Mouse (Mus musculus): Measurements from ENCODE around the gene Carmil1.

DNA sequence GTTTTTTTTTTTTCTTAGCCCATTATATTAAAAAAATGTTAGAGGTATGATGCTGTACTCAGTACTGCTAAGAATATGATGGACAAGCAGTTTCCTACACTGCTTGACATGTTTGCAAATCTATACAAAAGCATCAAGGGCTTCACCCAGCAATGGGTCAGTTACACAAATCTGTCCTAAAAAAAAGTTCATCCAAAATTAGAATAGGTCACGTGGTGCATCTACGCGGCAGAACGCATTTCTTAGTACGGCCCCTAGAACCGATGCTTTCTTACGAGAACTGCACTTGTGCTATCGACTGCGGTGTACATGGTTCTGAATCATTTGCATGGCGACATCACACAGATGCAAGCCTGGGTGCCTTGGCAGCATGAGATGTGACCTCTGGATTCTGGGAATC is 208.0 kb downstream of the Carmil1 start:
- TF ChIP-seq POLR2A (IDR thresholded peaks at IDR 0.05; ENCODE audit: insufficient read length, low read depth) (no peak), MYOG (IDR thresholded peaks at IDR 0.05; ENCODE audit: control insufficient read depth in 1 of 3, insufficient read depth in 1 of 3, insufficient read length in 2 of 3, low read depth in 2 of 3) (no peak), REST (IDR thresholded peaks at IDR 0.05; ENCODE audit: insufficient read depth, insufficient read length) (no peak), MAX (IDR thresholded peaks at IDR 0.05; ENCODE audit: low read depth) (no peak), POLR2AphosphoS2 (IDR thresholded peaks at IDR 0.05; ENCODE audit: insufficient read length, low read depth) (no peak), MYOD1 (IDR thresholded peaks at IDR 0.05; ENCODE audit: control insufficient read depth in 1 of 3, insufficient read length in 2 of 3, low read depth in 2 of 3) (no peak), USF1 (IDR thresholded peaks at IDR 0.05; ENCODE audit: low read depth) (no peak), CEBPB (IDR thresholded peaks at IDR 0.05; ENCODE audit: insufficient read depth, poor library complexity, severe bottlenecking) (no peak), E2F4 (IDR thresholded peaks at IDR 0.05; ENCODE audit: insufficient read depth) (no peak), TCF12 (IDR thresholded peaks at IDR 0.05; ENCODE audit: insufficient read depth, poor library complexity, severe bottlenecking) (no peak), SRF (IDR thresholded peaks at IDR 0.05; ENCODE audit: control insufficient read depth, insufficient read length, low read depth) (no peak)

Measured in myocyte (in vitro differentiated cells).